Mouse (Mus musculus) forebrain, embryonic 13.5 days (tissue): ENCODE results near the gene Gpx4. TPM values are rescaled to one million over a fixed set of nuclear protein-coding genes. Genes with fewer than 3 reads are reported as not detected.

Experiments
- ATAC-seq: fragments of 200-750 bp; cut with Nextera tagmentation; 2 replicates; pipeline ENCODE4 v1.8.0; 2017
- H3K27ac ChIP-seq: fragments of 300-500 bp; sonication (generic); 2 replicates; pipeline ENCODE4 v1.5.1; 2015; ENCODE audit warnings: inconsistent platforms, mild to moderate bottlenecking, moderate library complexity
- H3K27me3 ChIP-seq: fragments of 300-500 bp; sonication (generic); 2 replicates; pipeline ENCODE4 v1.6.1; 2015; ENCODE audit warnings: mild to moderate bottlenecking, inconsistent platforms
- H3K36me3 ChIP-seq: fragments of 300-500 bp; sonication (generic); 2 replicates; pipeline ENCODE4 v1.6.1; 2015; ENCODE audit warnings: mild to moderate bottlenecking, inconsistent platforms; ENCODE audit not compliant: poor library complexity, severe bottlenecking
- H3K4me1 ChIP-seq: fragments of 300-500 bp; sonication (generic); 2 replicates; pipeline ENCODE4 v1.6.1; 2015; ENCODE audit warnings: inconsistent platforms
- H3K4me2 ChIP-seq: fragments of 300-500 bp; sonication (generic); 2 replicates; pipeline ENCODE4 v1.6.1; 2015; ENCODE audit warnings: inconsistent platforms, mild to moderate bottlenecking, moderate library complexity
- H3K4me3 ChIP-seq: fragments of 300-500 bp; sonication (generic); 2 replicates; pipeline ENCODE4 v1.5.1; 2015; ENCODE audit warnings: mild to moderate bottlenecking, inconsistent platforms
- H3K9ac ChIP-seq: fragments of 300-500 bp; sonication (generic); 2 replicates; pipeline ENCODE4 v1.6.1; 2015; ENCODE audit warnings: mild to moderate bottlenecking, inconsistent platforms
- H3K9me3 ChIP-seq: fragments of 300-500 bp; sonication (generic); replicated peaks from 2 replicates; pipeline ENCODE4 v1.6.1; 2016; ENCODE audit warnings: inconsistent platforms
- WGBS: fragments of 180-500 bp; shearing (Covaris S2); methylation state at CpG from one replicate; pipeline ENCODE4 v1.1.7; 2015; 5-methylcytosine and 5-hydroxymethylcytosine counted together
- polyA plus RNA-seq: library from polyadenylated mRNA; unstranded; fragments of >200 nt; fragmentation: Nextera tagmentation; extraction: Ambion mirVana; gene quantifications from 2 replicates; pipeline ENCODE4 v1.2.1, GENCODE M21; 2015

Gene Gpx4
- polyA plus RNA-seq, 1 experiment from 2014 or later = 487 TPM

DNA sequence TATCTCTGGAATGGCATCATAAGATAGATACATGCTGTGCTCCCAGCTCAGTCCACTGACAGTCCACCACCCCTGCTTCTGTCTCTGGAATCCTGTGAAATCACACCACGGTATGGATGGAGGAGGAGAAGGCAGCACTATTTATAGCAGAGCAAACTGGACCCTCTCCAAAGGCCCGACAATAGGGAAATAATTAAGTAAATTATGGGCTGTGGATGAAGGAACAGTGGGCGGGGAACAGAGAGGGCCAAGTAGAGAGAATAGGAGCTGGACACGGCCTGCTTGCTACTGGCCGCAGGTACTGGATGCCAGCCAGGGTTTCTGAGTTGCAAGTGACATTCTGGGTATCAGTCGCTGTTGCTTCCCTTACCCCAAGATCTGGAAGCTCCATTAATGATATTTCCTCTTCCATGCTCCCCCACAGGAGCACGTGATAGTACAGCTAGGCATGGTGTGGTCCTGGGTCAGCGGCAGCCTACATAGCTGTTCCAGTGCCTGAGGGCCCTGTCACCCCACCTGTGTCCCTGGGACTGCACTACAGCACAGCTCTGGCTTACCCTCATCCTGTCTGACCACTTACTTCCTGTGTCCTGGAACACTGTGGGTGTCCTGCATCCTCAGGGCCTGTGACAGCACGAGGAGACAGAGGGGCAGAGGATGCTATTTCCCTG is 38.0 kb downstream of the Gpx4 start:
- ATAC-seq = no peak
- Histone ChIP-seq H3K4me3 (no peak overlapping the region), H3K9ac (0 out of 2 replicates have a peak overlapping the region, but pooled peaks have one; percentile 30), H3K27me3 (no peaks in the 10 kb centered on the region), H3K4me1 (peaks cover 10% of the 10 kb centered on the region; the same call in 1 of the 2 replicates), H3K9me3 (no peaks in the 10 kb centered on the region), H3K36me3 (peaks cover 54% of the 10 kb centered on the region), H3K27ac (peak overlapping the region; percentile 1; the same call in 1 of the 2 replicates), H3K4me2 (no peak overlapping the region)
- WGBS = 72% methylated on average over 9 of the region's 9 CpGs

- Histone ChIP-seq H3K4me1 (peaks cover 10% of the 10 kb centered on the region; the same call in 1 of the 2 replicates), H3K36me3 (peaks cover 35% of the 10 kb centered on the region), H3K9ac (no peak overlapping the region), H3K9me3 (no peaks in the 10 kb centered on the region), H3K27ac (no peak overlapping the region), H3K4me3 (no peak overlapping the region), H3K4me2 (no peak overlapping the region), H3K27me3 (no peaks in the 10 kb centered on the region)
- 89% methylated on average over 3 of the region's 3 CpGs for WGBS
- ATAC-seq = no peak
These were observed 39.9 kb downstream of the Gpx4 start for GRCm38 (mm10) chr10:80086847-80087246.

DNA sequence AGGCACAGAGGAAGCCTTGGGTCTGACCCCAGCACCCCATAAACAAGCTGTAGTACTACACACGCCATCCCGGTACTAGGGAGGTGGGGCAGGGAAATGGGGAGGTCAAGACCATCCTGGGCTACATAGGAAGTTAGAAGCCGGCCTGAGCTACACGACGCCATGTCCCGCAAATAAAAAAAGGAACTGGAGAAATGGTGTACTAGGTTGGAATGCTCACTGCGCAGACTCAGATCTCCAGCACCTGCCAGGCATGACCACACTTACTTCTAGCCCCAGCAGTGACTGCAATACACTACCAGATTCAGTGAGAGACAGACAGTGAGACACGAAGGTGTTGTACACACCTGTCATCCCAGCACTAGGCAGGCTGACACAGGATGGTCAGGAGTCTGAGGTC is 40.5 kb downstream of the Gpx4 start:
- no peak for ATAC-seq
- H3K27me3 ChIP-seq = no peaks in the 10 kb centered on the region
- H3K9ac ChIP-seq = no peak overlapping the region
- peaks cover 10% of the 10 kb centered on the region; the same call in 1 of the 2 replicates for H3K4me1 ChIP-seq
- peaks cover 28% of the 10 kb centered on the region for H3K36me3 ChIP-seq
- 94% methylated on average over 8 of the region's 8 CpGs for WGBS
- H3K9me3 ChIP-seq = no peaks in the 10 kb centered on the region
- no peak overlapping the region for H3K27ac ChIP-seq
- no peak overlapping the region for H3K4me3 ChIP-seq
- no peak overlapping the region for H3K4me2 ChIP-seq

DNA sequence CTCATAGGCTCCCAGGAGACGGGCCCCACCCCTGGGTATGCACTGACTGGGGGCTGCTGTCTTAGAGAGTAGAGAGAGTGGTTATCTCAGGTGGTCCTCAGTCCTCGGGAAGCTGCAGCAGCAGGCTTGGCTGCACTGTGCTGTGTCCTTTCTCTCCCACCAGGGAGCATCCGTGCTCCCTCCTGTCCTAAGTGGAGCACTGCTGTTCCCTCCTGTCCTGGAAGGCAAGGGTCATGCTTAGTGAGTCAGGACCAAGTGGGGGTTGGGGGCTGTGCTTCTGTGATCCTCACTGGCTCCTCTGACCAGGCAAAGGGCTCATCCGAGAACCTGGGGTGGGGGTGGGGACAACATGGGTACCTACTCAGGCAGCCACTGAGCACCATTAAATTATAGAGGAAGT is 42.2 kb downstream of the Gpx4 start:
- no peak overlapping the region for H3K27ac ChIP-seq
- no peak overlapping the region for H3K4me2 ChIP-seq
- no peak overlapping the region for H3K4me3 ChIP-seq
- H3K9ac ChIP-seq = no peak overlapping the region
- H3K27me3 ChIP-seq = no peaks in the 10 kb centered on the region
- 66% methylated on average over 4 of the region's 4 CpGs for WGBS
- peaks cover 10% of the 10 kb centered on the region; the same call in 1 of the 2 replicates for H3K4me1 ChIP-seq
- peaks cover 13% of the 10 kb centered on the region for H3K36me3 ChIP-seq
- no peak for ATAC-seq
- no peaks in the 10 kb centered on the region for H3K9me3 ChIP-seq

GRCm38 (mm10) chr10:80091527-80091926 is 44.6 kb downstream of the Gpx4 start:
- WGBS = 95% methylated on average over 6 of the region's 6 CpGs
- ATAC-seq = no peak

GRCm38 (mm10) chr10:80092690-80093089 is 45.7 kb downstream of the Gpx4 start:
- no peak for ATAC-seq
- 87% methylated on average over 5 of the region's 5 CpGs for WGBS

More at GRCm38 (mm10) chr10:80091527-80091926, 44.6 kb downstream of the Gpx4 start:
- H3K4me2 ChIP-seq = no peak overlapping the region
- H3K4me1 ChIP-seq = no peaks in the 10 kb centered on the region
- H3K27me3 ChIP-seq = no peaks in the 10 kb centered on the region
- no peaks in the 10 kb centered on the region for H3K36me3 ChIP-seq
- H3K9ac ChIP-seq = no peak overlapping the region
- no peak overlapping the region for H3K27ac ChIP-seq
- no peaks in the 10 kb centered on the region for H3K9me3 ChIP-seq
- no peak overlapping the region for H3K4me3 ChIP-seq

GRCm38 (mm10) chr10:80094085-80094484 is 47.1 kb downstream of the Gpx4 start:
- no peak overlapping the region for H3K9ac ChIP-seq
- H3K4me1 ChIP-seq = 0 out of 2 replicates have a peak, but pooled peaks cover 7% of the 10 kb centered on the region
- WGBS = 90% methylated on average over 6 of the region's 6 CpGs
- H3K4me3 ChIP-seq = no peak overlapping the region
- no peaks in the 10 kb centered on the region for H3K36me3 ChIP-seq
- H3K9me3 ChIP-seq = no peaks in the 10 kb centered on the region
- no peak for ATAC-seq
- no peak overlapping the region for H3K4me2 ChIP-seq
- H3K27ac ChIP-seq = no peak overlapping the region
- no peaks in the 10 kb centered on the region for H3K27me3 ChIP-seq

More at GRCm38 (mm10) chr10:80092690-80093089, 45.7 kb downstream of the Gpx4 start:
- 0 out of 2 replicates have a peak, but pooled peaks cover 6% of the 10 kb centered on the region for H3K4me1 ChIP-seq
- H3K4me3 ChIP-seq = no peak overlapping the region
- H3K9me3 ChIP-seq = no peaks in the 10 kb centered on the region
- H3K27ac ChIP-seq = no peak overlapping the region
- H3K27me3 ChIP-seq = no peaks in the 10 kb centered on the region
- H3K36me3 ChIP-seq = no peaks in the 10 kb centered on the region
- H3K9ac ChIP-seq = no peak overlapping the region
- no peak overlapping the region for H3K4me2 ChIP-seq

- Histone ChIP-seq H3K27me3 (no peaks in the 10 kb centered on the region), H3K36me3 (no peaks in the 10 kb centered on the region), H3K9ac (no peak overlapping the region), H3K27ac (no peak overlapping the region), H3K9me3 (no peaks in the 10 kb centered on the region), H3K4me1 (0 out of 2 replicates have a peak, but pooled peaks cover 7% of the 10 kb centered on the region), H3K4me2 (no peak overlapping the region), H3K4me3 (no peak overlapping the region)
- 82% methylated on average over 3 of the region's 3 CpGs for WGBS
- no peak for ATAC-seq
These were observed 47.7 kb downstream of the Gpx4 start for GRCm38 (mm10) chr10:80094684-80095083.

DNA sequence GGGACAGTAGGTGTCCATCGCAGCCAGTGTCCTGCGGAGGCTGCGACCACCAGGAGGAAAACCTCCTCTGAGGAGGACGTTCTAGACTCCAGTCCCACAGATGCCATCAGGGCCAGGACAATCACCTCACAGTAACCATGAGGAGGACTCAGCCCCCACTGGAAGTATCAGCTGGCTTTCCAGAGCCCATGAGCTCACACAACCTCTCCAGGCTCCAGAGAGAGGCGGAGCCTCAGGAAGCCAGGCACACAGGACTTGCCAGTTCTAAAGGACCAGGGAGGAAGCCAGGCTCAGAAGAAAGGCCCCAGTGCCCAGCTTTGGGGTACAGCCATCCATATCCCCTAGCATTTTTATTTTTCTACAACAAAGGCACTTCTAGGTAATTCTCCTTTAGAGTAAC is 48.6 kb downstream of the Gpx4 start:
- Histone ChIP-seq H3K4me2 (no peak overlapping the region), H3K27ac (no peak overlapping the region), H3K4me3 (no peak overlapping the region), H3K27me3 (no peaks in the 10 kb centered on the region), H3K9me3 (no peaks in the 10 kb centered on the region), H3K9ac (no peak overlapping the region), H3K4me1 (peaks cover 11% of the 10 kb centered on the region), H3K36me3 (no peaks in the 10 kb centered on the region)
- no peak for ATAC-seq
- WGBS = 90% methylated on average over 5 of the region's 5 CpGs

DNA sequence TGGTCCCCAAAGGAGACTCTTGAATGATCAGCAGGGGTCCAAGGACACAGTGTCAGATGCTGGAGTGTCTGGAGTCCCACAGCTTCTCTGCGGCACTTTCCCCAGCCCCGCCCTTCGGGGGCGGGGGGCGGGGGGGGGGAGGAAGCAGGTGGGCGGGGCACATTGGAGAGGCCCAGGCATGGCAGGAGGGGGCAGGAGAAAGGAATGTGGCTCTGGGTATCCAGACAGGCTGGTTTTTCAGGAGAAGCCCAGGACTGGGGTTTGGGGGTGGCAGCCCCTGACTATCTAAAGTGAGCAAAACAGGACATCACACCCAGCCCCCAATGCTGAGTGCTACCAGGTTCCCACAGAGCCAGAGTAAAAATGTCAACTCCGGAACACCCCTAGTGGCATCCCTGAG is 50.3 kb downstream of the Gpx4 start:
- Histone ChIP-seq H3K27ac (no peak overlapping the region), H3K4me3 (no peak overlapping the region), H3K4me2 (no peak overlapping the region), H3K9me3 (no peaks in the 10 kb centered on the region), H3K4me1 (peaks cover 26% of the 10 kb centered on the region), H3K27me3 (no peaks in the 10 kb centered on the region), H3K9ac (no peak overlapping the region), H3K36me3 (no peaks in the 10 kb centered on the region)
- WGBS = 31% methylated on average over 6 of the region's 7 CpGs
- ATAC-seq = no peak

DNA sequence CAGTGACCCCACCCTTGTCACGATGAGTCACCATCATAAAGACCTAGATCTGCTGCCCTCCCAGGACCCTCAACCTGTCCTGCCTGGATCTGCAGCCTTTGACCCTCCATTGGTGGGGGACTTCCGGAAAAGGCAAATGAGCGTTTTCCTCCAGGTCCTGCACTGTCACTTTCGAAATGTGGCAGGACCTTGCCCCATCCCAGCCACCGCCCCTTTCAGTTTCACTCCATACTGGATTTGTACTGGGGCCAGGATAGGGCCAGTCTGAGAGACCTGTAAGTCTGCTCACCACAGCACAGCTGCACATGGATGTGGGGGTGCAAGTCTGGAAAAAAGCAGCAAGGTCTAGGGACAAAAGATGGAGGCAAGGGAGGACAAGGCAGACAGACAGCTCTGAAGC is 51.7 kb downstream of the Gpx4 start:
- H3K27ac ChIP-seq = no peak overlapping the region
- H3K4me1 ChIP-seq = peaks cover 31% of the 10 kb centered on the region
- 88% methylated on average over 5 of the region's 5 CpGs for WGBS
- peak overlapping the region; percentile 9; the same call in 1 of the 2 replicates for H3K9ac ChIP-seq
- no peaks in the 10 kb centered on the region for H3K27me3 ChIP-seq
- no peak for ATAC-seq
- H3K9me3 ChIP-seq = no peaks in the 10 kb centered on the region
- H3K36me3 ChIP-seq = no peaks in the 10 kb centered on the region
- H3K4me3 ChIP-seq = no peak overlapping the region
- H3K4me2 ChIP-seq = no peak overlapping the region

DNA sequence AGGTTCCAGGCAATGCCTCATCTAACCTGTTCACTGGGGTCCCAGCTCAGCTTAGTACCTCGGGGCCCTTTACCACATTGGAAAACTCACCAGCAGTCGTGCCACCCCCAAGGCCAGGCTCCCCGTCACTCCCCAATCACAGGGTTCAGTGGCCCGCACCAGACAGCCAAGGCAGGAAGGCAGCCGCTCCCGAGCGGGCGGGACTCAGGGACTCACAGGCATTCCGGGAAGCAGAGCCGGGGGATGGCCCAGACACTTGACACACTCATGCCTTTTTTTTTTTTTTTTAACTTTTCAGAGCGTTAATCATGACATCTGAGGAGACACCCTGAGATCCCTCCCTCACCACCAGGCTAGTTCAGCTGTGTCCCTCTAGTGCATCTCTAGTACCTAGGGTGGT is 54.0 kb downstream of the Gpx4 start:
- no peak overlapping the region for H3K27ac ChIP-seq
- ATAC-seq = no peak
- peak overlapping the region; percentile 93; the same call in 1 of the 2 replicates for H3K4me3 ChIP-seq
- H3K9me3 ChIP-seq = no peaks in the 10 kb centered on the region
- H3K9ac ChIP-seq = no peak overlapping the region
- 75% methylated on average over 11 of the region's 11 CpGs for WGBS
- H3K36me3 ChIP-seq = no peaks in the 10 kb centered on the region
- peaks cover 31% of the 10 kb centered on the region for H3K4me1 ChIP-seq
- H3K4me2 ChIP-seq = peak overlapping the region; percentile 96
- H3K27me3 ChIP-seq = 0 out of 2 replicates have a peak, but pooled peaks cover 2% of the 10 kb centered on the region
